Mouse (Mus musculus) layer of hippocampus, adult 11-12 months (tissue): ENCODE measurements at regions not wholly inside any gene's neighbourhood (a gene's known extent, or its start where the extent isn't known, plus 50 kb on each side); places are given as distances from the start of the nearest gene placed in this dataset.

Experiments
- DNase-seq: peaks from one replicate; pipeline ENCODE4 v3.0.0; 2022; ENCODE audit warnings: low spot score

DNA sequence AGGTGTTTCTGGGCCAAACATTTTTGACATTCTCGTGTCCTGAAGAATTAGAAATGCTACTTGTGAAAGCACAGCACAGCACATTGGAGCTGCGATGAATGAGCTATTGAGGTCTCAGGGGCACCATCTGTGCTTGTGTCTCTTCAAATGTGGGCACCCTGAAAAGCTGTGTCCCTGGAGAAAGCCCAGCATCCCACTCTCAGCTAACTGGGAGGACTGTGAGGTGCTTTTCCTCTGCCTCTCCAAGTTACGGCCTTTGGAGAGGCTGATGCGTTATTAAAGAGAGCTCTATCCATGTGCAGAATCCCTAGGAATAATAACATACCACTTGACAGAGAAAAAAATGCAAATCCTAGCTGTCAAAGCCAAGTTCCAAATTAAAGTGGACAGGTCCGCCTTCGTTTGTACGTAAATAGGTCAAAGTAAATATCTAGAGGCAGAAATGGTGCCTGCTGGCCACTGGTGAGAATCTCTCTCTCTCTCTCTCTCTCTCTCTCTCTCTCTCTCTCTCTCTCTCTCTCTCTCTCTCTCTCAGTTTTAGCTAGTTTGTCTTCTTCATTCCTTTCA, 397.3 kb upstream of the Mmadhc start:
- DNase-seq: no peak

DNA sequence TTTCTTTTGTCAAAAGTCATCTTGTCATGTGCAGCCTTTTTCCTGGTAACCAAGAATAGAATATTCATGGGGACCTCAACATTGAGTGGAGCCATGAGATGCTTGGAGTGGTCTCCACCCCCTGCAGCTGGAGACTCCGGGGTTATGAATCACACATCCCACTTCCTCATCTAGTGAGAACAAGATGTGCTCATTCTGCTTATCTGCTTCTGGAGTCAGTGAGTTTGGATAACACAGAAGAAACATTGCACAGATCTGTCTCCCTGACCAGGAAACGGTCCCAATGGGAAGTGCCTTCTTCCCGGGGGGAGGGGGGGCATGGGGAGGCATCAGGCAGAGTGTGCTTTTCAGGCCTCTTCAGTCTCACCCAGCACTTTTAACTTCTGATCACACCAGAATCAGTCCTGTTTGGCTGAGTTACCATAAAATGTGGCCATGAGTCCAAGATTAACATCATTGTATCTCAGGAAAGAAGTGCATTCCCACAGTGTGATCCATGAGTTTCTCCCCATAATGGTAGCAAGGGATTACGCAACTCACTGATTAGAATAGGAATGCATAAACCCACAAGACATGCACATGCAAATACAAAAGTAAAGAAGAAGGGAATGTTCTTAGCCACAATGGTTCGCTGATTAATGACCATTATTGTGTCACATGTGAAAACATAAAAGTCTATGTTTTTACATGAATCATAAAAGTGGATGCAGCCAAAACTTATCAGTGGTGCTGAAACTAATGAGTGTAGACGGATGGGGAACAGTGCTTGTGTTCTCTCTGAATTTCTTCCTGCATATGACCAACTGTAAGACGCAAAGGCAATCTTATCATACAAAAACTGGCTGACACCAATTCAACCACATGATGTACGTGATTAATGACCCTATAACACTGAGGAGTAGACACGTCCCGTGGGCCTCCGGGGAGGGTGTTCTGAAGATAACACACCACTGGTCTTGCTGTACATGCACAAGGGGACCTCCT, 393.8 kb upstream of the Mmadhc start:
- DNase-seq: no peak

DNA sequence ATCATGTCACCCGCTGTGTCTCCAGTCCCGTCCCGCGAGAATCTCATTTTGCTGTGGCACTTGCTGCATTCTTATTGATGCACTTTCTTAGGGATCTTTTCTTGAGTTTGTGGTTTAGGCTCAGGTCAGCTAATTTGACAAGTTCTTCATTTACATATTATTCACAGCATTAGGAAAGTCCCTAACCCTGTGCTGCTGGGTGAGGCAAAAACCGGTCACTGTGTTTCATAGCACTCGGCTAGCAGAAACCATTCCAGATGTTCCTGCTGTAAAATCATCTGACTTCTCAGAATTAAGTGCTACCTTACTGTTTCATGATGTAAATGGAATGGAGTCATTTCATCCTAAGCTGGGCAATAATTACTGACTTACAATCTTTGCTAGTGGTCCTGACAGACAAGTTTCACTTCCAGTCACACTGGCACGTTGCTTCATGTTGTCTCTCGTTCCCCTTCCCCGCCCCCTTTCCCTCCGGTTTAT, 391.1 kb upstream of the Mmadhc start:
- DNase-seq: no peak

DNA sequence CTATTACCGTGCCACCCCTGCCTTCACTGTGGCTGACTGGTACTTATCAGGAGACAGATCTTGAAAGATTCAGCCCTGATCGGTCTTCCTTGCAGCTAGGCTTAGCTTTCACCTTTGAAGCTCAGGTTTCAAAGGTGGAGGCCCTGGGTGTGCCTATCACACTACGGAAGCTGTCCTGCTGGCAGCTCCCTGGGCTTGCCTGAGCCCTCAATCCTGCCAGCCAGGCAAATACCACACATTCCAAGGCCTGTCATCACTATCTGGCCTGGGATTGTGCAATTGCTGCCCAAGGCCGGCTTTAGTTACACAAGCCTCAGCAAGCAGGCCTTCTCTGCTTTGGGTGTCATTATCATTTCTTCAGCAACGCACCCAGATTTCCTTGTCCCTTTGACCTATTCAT, 390.6 kb upstream of the Mmadhc start:
- DNase-seq: no peak

DNA sequence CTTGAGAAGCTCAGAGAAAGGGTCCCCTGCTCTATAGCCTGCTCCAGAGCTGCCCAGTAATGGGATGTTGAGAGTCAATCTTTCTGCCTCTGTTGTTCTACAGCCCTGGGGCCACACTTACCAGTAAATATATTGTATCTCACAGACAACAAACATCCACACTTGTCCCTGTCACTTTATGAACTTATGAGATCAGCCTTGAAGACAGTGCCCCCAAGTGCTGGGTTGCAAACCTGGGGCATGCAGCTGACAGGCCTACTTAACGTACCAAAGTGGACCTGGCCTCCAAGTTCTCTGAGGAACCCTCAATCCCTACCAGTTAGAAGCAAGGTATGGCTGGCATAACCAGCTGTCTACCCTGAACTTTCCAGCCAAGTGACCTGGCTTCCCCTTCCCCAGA, 380.9 kb upstream of the Mmadhc start:
- DNase-seq: no peak

DNA sequence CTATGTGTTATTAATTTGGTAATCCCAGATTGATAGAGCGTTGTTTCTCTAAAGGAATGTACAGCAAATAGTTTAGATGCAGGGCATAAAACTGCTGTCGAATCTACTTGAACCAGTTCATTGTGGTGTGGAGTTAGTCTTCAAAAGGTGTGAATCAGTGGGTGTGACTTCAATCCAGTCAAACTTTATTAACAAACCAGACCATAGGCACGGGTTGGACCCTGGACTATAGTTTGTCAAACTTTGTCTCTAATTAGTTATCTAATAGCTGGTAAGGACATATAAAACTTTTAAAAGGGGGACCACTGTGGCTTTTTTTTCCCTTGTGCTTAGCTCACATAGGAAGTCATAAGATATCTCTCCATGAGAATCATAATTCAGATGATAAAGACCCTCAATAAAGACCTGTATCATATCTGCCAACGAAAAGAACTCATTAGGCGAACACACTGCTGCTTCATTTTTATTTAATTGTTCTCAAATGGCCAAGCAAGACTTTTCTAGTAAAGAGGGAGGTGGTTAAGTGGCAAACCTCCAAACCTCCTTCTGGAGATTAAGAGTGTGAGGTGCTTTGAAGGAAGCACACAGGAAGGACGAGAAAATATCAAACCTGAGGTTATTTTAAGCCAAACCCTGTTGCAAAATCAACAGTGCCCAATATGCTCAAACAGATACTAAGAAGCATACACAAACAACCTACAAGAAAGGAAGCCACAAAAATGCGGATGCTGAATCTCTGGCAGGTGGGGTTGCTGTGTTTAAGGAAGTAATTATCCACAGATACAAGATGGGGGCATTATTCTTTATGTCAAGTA, 379.3 kb upstream of the Mmadhc start:
- no peak for DNase-seq

DNA sequence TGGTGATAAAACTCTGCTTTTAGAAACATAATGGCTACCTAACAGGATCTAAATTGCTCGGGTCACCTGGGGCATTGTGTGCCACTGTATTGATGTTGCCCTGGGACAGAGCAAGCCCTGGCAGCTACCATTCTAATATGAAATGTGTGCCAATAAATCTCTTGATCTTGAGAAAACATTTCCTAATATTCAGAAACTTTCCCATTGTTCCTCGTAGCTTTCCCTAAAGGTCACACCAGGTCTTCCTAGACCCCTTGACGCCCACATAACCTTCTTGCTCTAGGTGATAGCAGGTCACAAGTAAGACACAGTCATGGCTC, 378.2 kb upstream of the Mmadhc start:
- DNase-seq: no peak

DNA sequence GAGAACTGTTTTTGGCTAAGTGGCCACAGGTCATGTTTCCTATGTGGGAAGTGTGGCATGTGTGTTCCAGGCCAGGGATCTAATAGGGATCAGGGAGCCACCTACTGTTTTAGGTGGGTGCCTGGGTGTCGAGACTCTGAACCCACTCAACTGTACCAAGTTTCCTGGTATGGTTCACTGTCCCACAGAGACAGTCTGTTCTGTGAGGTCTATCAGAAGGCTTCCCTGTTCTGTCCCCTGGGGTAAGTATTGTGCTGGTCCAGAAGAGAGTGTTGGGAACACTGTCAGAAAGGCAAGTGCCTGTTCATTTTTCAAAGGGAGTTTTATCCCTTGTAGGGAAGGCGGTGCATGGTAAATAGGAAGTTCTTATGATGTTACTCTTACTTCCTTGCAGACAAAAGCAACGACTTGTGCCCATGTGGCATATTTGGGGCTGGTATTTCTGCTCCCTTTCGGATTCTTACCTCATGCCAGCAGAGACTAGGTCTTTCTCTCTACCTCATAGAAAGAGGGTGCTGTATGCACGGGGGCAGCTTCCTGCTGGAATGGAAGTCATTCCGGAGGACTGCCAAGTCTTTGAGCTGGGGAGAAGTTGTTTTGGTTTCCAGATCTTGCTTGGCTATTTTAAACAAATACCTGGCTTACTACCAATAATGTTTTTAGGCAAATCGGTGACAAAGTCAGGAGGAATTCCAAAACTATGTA, 377.7 kb upstream of the Mmadhc start:
- DNase-seq: no peak

DNA sequence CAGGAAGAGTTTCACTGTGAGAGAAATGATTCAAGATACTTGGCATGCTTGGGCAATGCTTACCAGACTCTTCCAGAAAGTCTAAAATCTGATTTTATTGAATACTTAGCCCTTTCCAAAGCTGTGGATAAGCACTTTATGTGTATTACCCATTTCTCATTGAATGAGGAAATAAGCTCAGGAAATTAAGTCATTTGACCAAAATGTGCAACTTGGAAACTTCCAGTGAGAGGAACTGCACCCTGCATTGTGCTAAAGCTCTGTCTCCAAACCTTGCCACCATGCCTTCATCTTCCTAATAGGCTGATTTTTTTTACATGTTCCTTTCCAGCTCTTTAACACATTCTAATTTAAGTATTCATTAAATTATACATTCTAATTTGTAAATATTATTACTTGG, 372.7 kb upstream of the Mmadhc start:
- DNase-seq: no peak

DNA sequence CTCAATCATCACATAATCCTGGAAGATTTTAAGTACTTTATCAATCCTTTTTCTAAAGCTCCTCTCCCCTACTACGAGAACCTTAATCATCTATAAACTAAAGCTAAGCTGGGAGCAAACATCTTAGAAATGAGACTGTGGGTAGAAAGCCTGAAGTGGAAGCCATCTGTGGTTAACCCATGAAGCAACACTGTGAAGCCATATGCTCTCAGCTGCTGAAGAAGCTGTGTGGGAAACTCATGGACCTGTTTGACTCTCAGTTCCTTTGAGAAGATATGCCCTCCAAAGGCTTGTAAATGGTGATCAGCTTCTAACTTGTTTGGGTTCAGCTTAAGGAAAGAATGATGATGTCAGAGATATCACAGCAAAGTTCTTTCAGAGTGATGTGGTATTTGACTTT, 372.2 kb upstream of the Mmadhc start:
- no peak for DNase-seq

DNA sequence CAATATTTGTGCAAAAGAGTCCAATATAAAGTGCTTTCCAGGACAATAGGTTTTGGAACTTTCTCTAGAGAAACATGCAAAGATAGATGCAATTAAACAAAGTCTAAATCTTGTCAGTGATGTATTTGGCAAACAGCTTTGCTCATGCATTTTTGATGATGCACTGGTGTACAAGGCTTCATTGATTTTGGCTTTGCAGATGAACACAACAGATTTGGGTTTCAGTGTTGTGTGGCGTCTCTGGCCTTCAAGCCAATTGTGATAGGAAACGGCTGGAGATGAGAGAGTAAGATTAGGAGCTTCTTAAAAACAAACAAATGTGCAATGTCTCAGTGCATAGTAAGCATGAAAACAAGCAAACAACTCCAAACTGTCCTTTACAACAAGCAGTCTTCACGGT, 370.6 kb upstream of the Mmadhc start:
- DNase-seq: no peak

DNA sequence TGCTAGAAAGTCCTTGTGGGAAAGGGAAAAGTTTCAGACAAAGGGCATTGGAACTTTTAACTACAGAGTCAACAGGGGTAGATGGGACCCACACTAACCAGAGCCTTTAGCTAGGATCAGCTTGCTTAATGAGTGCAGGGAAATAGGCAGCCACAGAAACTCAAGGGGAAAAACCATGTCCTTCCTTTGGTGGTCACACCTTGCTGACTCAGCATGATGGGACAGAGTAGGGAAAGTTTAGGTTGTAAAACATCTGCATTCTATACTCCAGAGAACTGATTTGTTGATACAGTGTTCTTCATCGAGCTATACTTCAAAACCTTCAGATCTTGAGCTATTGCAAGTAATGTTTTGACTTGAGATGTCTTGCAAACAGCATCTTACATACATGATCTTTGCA, 365.9 kb upstream of the Mmadhc start:
- DNase-seq: no peak

DNA sequence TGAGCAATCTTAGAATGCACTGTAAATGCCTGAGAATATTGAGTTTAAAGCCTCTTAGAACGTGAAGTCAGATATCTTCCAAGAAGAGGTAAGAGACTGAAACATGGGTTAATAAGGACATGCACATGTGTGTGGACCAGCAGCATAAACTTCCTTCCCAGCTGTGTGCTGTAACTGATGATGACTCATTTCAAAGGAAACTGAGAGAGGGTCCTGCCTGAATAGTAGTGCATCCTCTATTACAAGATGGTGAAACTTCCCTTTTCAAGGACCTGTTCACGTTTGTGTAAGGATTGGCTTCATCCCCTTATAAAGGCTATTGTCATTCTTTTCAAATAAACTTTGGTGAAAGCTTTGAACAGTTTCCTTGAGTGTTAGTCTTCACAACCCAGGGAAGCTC, 363.4 kb upstream of the Mmadhc start:
- DNase-seq: no peak

DNA sequence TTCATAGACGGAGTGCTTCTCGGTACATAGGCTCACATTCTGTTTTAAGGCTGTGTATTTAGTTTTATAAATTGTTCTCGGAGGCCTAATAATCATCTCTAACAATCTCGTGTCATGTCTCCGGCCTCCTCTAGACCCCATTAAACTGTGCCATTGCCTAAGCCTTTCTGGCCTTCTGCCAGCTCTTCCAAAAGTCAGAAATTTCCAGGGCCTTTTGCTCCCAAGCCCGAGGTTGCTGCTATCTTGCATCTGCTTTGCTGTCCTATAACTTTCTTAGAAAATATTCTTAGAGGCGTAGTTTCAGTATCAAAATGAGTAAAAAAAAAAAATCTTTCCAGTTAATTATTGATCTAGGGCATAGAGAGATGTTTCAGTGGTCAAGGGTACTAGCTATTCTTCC, 361.2 kb upstream of the Mmadhc start:
- no peak for DNase-seq

DNA sequence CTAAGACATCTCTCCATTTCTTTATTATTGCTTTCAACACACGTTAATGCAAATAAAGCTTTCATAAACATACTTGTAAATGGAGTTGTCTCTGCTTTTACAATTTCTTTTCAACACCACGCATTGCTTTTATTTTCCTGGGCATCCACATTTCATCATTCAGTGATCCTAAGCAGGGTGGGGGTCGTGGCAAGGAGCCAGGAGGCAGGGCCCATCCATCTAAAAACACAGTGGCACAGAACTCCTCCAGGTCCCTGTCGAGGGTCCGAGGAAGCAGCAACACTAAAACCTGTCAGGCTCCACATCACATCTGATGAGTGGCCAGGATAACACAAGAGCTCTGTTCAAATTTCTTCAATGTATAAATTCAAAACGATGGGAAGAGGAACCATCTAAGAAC, 359.8 kb upstream of the Mmadhc start:
- DNase-seq: no peak

DNA sequence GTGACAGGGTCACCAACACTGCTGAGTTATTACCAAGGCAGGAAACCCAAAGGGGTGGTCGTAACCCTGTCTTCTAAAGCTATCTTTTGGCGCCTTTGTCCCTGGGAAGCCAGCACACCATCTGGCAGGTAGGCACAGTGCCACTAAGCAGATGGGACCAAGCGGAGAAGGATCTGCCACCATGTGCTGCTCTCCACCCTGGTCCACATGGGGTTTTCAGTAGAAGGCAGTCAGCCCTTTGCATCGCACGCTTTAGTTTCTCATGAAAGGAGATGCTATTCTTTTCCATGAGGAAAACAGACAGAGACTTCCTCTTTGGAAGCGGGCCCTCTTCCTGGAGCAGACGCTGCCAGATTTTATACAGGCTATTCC, 358.3 kb upstream of the Mmadhc start:
- DNase-seq: peak; percentile 42

DNA sequence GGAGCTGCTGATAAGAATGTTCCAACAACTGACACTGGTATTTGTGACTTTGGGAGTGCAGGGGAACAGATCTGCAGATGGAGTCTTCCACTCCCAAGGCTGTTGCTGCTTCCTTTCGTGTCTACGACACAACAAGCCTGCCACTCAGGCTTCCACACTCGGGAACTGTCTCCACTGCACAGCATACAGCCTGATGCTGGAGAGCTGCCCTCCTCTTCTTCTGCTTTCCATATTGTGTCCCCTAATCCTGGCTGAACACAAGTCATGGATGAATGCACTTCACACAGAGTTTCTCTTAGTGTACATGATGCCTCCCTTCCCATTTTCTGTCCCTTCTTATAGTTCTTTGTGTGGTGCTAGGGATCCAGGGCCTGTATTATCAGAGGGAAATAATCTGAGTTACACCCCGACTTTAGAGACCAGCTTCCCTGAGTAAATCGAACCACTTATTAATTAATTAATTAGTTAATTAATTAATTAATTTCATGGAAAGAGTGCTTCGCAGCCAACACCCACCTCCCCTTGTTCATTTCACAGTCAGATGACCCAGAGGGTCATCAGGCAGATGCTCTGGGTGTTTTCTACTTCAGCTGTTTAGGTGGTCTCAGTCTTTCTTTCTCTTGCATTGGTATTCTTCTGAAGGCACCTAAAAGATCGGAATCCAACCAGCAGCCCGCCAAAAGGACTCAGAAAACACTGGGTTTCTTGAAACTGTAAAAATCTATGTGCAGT, 357.8 kb upstream of the Mmadhc start:
- no peak for DNase-seq

DNA sequence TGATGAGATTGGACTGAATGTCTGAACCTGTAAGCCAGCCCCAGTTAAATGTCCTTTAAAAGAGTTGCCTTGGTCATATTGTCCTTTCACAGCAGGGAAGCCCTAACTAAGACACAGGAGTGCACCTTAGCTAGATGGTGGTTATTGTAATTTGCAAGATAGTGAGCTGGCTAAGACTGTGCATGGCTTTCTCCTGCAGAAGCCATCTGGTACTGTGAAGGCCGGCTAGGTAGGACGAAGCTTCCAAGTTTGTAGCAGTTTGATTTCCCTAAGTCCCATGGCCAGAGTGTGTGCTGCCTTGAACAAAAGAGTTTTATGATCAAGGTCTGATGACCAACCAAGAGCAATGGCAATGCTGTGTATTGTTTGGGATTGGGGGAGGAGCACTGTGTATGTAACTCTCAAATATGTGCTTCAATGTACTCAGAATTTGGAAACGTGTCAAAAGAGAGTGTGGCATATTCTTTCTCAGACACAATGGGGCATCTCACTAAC, 356.6 kb upstream of the Mmadhc start:
- DNase-seq: no peak

DNA sequence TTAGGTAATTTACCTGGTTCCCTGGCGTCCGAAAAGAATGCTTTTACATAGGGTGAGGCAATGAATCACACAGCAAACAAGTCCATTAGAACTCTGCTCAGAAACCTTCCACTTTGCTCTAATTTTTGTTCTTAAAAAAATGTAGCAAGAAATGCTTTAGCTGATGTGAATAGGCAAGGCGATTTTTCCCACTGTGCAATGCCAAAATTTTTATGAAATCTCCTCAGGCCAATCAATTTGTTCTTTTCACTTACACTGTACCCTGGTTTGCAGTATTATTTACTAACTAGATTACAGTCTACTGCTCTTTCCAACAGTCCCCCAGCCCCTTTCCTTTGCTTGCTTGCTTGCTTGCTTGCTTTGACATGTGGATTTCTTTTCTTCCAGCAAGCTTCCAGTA, 353.1 kb upstream of the Mmadhc start:
- DNase-seq: no peak

DNA sequence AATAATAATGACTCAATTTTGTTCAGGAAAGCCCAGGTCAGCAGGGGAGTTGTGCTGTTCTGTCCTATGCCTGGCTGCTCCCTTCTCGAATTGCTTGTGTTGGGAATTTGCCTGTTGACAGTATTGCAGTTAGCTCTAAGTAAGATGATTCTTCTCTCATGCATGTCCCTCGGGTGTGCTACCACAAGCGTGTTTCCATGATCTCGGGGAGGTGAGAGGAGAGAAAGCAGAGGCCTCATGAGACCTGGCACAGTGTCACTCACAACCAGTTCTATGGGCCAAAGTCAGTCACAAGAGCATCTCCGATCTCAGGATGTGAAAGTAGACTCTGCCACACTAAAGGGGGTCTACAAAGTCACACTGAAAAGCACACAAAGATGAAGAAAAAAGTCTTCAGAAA, 346.6 kb upstream of the Mmadhc start:
- no peak for DNase-seq

DNA sequence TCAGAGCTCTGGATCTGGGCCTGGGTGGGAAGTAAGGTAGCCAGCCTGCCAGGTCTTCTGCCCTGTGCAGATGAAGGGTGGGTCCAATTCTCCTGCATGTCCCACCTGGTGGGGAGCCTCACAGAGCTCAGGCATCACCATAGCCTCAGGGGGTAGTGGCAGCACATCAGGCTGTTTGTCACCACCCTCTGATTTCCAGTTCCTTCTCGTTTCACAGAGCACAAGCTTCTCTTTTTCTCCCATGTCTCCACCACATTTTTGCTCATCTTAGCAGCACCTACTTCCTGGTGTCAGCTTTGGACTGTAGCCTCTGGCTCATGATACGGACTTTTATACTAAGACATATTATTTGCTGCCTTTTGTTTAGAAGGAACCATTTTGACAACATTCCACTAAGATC, 345.6 kb upstream of the Mmadhc start:
- DNase-seq: no peak

DNA sequence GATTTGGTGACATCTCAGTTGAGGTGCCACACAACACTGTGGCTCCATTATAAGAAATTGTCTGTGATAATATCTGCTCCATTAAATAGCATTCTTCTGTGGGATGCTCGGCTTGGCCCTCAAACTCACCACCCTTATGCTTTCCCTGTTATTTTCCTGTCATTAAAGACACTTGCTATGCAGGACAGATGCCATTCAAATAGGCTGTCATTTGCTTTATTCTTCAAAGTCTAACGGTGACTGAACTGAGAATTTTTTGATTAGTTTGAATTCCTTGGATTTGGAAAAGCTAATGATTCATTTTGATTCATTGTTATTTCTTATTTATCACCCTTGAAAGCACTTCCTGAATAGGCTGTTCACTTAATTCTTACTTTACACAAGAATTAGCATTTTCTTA, 339.3 kb upstream of the Mmadhc start:
- no peak for DNase-seq
